Mouse (Mus musculus): ENCODE data around the gene Zfand2a.

DNA sequence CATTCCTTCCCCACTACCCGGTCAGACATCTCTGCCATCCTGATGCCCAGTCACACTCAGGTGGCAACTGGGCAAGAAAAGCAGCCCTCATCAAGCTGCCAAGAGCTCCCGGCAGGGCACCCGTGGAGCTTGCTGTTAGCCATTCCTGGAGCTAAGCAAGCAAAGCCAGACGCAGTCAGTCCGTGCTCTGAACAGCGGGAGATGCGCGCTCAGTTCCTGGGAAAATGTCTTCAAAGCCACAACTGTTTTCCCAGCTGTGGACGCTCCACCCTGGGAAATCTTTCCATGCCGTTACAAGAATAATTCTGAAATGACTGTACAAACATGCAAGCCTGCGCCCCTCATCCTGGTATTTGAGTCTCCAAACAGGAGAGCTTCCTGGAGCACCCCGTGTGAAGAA is 41.9 kb downstream of the Zfand2a start:
- TF ChIP-seq CTCF (IDR thresholded peaks at IDR 0.05; ENCODE audit: insufficient read depth, low read depth, low read length) (no peak), POLR2A (IDR thresholded peaks at IDR 0.05; ENCODE audit: insufficient read depth, low read depth, low read length) (no peak)
